ENCODE assay signal across 8 mouse cellular contexts in genomic region chr10:89630052-89630451, GRCm38 (mm10). TPM values are rescaled to one million over a fixed set of nuclear protein-coding genes. Genes with fewer than 3 reads are reported as not detected.
DNase-seq lines count a peak whose midpoint lies in the region; ATAC-seq lines count a peak whose summit lies in the region.

No protein-coding gene starts in this region.

- no peak overlapping the region for H3K9ac ChIP-seq in hindbrain, embryonic 13.5 days

- peak; percentile 40 for DNase-seq in left cerebral cortex, adult 11 months (ENCODE audit: low spot score)
- no peak for DNase-seq in left cerebral cortex, postnatal 36 days (ENCODE audit: low spot score in 2 of 2)
- DNase-seq in MN1 (ENCODE audit: low spot score), result peak; percentile 76
- DNase-seq in embryo, embryonic 11.5 days (ENCODE audit: low read depth, low spot score), result peak; percentile 74
- peak; percentile 59 to 86 for DNase-seq in left cerebral cortex, postnatal 25 days (ENCODE audit: low spot score in 2 of 2)
- DNase-seq in naive thymus-derived CD4-positive, alpha-beta T cell, adult 2 months (ENCODE audit: low read depth), result peak; percentile 79
- DNase-seq in ovary, postnatal 36 days (ENCODE audit: low spot score), result no peak

- H3K36me3 ChIP-seq in hindbrain, embryonic 13.5 days, result peaks cover 6% of the 10 kb centered on the region; the same call in 1 of the 2 replicates

- WGBS in hindbrain, embryonic 13.5 days, result 31% methylated on average over 3 of the region's 3 CpGs

- H3K4me2 ChIP-seq in hindbrain, embryonic 13.5 days, result no peak overlapping the region

- no peaks in the 10 kb centered on the region for H3K4me1 ChIP-seq in hindbrain, embryonic 13.5 days (replicated peaks)

- peak; percentile 82 for ATAC-seq in hindbrain, embryonic 13.5 days (ENCODE audit: low FRiP score)

- no peaks in the 10 kb centered on the region for H3K27me3 ChIP-seq in hindbrain, embryonic 13.5 days

- H3K27ac ChIP-seq in hindbrain, embryonic 13.5 days, result no peak overlapping the region

- intact Hi-C loops in left cerebral cortex, postnatal 36 days (cut with DNase I), result no loop called here
- intact Hi-C loops in left cerebral cortex, postnatal 25 days (cut with DNase I), result loop anchor here (1.0 kb wide), 2 partner anchors 168 to 303 kb away; no protein-coding TSS in a partner anchor

- H3K4me3 ChIP-seq in hindbrain, embryonic 13.5 days, result no peak overlapping the region

- no peaks in the 10 kb centered on the region for H3K9me3 ChIP-seq in hindbrain, embryonic 13.5 days

RNA-seq across cellular contexts. Expression of gene Slc17a8, which starts 9.0 kb away (rescaled TPM):
- 1 to 10 TPM; 2.6 to 2.7 TPM for total RNA-seq in left cerebral cortex, postnatal 36 days (2021)
- 1.9 and 3.7 TPM in 2 replicates for polyA plus RNA-seq in hindbrain, embryonic 13.5 days (2015; fragmentation: Nextera tagmentation; extraction: Ambion mirVana)
- total RNA-seq in left cerebral cortex, postnatal 25 days (2021), result 1 to 10 TPM; 3.0 TPM

RNA-seq across cellular contexts. Expression of gene Scyl2, which starts 56.0 kb away (rescaled TPM):
- total RNA-seq in left cerebral cortex, postnatal 36 days (2021), result 10 to 100 TPM; 34.3 to 34.7 TPM
- 9.7 and 10.0 TPM in 2 replicates for polyA plus RNA-seq in hindbrain, embryonic 13.5 days (2015; fragmentation: Nextera tagmentation; extraction: Ambion mirVana)
- 10 to 100 TPM; 33.9 to 37.3 TPM for total RNA-seq in left cerebral cortex, postnatal 25 days (2021)

Comparison
In these comparisons a context has a peak if more than half of its experiments do, and no peak if none do; other contexts are left out.
1. DNase-seq: peak in left cerebral cortex, adult 11 months (single experiment), MN1 (single experiment), embryo, embryonic 11.5 days (single experiment), left cerebral cortex, postnatal 25 days (2 of 2) and naive thymus-derived CD4-positive, alpha-beta T cell, adult 2 months (single experiment); none in left cerebral cortex, postnatal 36 days (0 of 2) and ovary, postnatal 36 days (single experiment).